Mouse (Mus musculus): Measurements from ENCODE around the gene Rin1.
A peak's percentile ranks its signal among the peaks of the same experiment; 100 is the strongest.
"Not testable (repeated sequence)": the region's sequence is repeated elsewhere in the genome, so short reads cannot be mapped to it uniquely, and the experiment has no call there.

Gene Rin1

DNA sequence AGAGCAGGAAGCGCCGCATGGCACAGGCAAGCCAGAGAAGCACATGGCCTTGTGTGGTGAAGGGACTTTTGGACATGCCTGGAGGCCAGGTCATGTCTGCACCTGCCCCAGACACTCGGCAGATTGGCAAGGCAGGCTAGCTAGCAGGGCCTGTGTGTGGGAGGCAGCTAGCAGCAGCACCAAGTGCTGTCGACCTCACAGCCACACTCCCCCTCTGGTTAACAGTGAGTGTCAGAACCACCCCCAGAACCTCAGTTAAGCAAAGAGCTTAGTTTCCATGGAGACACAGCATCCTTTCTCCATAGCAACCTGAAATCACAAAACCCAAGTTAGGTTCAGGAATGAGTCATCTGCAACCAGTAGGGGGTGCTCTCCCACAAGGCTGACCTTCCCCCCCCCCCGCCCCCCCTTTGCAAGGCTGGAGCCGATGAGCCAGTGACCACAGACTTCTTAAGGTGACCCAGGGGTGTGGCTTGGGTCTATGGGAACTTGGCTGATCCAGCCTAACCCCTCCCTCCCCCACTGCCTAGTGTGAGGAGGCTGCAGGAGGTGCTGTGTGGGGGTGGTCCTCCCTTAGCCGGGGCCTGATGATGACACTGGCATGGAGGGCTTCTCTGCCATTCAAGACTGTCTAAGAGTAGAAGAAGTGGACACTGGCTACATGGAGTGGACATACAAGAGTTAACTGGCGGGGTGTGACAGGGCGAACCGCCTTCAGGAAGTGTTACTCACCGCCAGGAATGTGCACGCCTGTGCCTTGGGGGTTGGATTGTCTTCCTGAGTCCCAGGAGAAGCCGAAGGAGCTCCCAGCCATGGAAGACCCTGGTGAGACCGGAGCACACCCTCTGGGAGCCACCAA is at the start of gene Rin1:
Gene Rin1 (plus strand): TSS at position 435 of the 859 bp plus-strand sequence.
- peak; percentile 69 for DNase-seq

DNA sequence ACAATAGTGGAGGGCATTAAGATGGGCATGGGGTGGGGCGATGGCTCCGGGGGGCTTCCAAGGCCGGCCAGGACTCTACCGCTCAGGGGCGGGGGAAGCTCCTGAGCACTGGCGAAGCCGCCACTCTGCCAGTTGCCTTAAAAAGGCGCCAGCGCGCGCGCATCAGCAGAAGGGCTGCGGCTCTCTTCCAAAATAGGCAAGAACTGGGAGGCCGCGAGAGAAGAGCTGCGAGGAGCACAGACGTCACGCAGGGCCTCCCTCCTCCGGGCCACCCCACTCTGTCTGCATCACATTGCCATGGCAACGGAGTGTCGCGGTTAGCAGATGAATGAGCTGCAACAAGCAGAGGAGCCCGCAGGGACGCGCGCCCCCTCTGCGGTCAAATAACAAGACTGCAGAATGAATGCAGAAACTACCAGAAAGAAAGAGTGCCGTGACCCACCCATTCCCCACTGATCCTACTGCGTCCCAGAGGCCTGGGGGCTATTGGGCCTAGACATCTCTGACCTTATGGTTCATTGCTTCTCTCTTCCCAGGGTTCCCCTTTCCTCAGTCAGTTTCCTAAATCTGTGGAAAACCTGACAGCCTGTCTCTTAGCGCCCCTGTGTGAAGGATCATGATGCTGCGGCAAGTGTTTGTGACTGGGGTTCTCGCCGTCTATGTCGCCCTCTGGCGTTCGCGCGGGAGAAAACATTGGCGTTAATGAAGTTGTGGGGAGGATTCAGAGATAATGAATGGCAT is 48.4 kb upstream of the Rin1 start:
- DNase-seq: peak; percentile 80

DNA sequence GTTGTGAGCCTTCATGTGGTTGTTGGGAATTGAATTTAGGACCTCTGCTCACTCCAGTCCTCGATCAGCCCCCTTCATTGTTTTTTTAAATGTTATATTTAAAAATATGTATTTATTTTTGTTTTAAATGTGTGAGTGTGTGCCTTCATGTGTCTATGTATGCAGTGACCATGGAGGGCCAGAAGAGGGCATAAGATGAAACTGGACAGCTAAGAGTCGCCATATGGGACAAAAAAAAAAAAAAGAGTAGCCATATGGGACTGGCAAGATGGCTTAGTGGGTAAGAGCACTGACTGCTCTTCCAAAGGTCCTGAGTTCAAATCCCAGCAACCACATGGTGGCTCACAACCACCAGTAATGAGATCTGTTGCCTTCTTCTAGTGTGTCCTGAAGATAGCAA is 46.6 kb upstream of the Rin1 start:
- DNase-seq: not testable (repeated sequence)

DNA sequence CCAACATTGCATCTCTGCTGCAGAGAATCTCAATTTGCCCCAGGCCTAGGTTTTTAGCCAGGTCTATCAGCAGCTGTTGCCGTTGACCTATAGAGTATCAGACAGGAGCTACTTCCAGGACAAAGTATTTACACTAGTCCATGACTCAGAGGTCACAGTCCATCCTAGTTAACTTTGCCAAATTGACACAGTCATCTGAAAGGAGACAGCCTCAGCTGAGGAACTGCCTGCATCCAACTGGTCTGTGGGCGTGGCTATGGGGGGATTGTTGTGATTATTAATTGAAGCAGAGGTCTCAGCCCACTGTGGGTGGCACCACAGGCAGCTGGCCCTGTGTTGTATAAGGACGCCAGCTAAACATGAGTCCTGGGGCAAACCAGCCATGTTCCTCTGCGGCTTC is 45.4 kb upstream of the Rin1 start:
- DNase-seq: no peak

DNA sequence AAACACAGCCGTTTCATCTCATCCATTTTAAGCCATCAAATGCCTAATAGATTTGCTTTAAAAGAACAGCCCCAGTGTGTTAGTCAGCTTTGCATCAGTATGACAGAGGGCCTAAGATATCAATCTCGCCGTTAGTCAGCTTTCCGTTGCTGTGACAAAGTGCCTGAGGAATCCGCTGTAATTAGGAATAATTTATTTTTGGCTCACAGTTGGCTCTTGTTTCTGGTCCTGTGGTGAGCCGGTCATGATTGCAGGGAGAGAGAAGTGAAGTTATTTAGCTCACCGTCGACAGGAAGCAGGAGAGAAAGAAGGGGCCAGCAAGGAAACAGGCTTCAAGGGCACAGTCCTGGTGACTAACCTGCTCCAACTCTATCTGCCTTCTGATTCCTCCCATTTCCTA is 37.1 kb upstream of the Rin1 start:
- no peak for DNase-seq

DNA sequence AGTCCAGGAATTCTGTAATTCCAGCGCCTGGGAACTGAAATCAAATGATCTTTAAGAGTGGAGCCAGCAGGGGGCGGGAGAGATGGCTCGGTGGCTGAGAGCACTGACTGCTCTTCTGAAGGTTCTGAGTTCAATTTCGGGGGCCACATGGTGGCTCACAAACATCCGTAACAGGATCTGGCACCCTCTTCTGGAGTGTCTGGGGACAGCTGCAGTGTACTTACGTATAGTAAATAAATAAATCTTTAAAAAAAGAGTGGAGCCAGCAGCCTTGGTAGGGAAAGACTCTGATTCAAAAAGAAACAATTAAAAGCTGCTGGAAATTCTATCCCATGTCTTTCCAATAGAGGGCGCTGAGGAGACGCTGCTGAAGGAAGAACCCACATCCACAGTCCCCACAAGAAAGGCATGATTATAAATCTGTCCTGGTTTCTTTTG is 35.3 kb upstream of the Rin1 start:
- peak; percentile 40 for DNase-seq

DNA sequence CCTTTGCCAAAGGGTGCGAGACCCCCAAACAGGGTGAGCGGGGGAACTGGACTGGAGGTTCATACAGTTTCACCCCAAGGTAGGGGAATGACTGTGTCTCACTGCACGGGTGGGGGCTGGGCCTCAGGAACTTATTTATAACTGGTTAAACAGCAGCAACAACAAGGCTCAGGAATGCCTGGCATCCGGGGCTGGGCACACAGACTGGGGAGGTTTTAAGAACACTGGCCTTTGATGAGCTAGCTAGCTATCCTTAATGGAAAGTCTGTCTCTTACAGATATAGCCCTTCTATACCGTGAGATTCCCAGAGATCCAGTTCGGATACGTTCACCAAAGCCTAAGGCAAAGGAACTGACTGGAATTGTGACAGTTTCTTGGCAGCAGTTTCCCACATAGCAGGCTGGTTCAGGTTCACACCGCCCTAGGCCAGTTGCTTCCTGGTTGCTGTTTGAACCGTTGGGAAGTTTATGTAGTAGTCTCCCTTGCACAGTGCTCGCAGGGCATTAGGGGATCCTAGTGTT is 34.0 kb upstream of the Rin1 start:
- peak; percentile 67 for DNase-seq

DNA sequence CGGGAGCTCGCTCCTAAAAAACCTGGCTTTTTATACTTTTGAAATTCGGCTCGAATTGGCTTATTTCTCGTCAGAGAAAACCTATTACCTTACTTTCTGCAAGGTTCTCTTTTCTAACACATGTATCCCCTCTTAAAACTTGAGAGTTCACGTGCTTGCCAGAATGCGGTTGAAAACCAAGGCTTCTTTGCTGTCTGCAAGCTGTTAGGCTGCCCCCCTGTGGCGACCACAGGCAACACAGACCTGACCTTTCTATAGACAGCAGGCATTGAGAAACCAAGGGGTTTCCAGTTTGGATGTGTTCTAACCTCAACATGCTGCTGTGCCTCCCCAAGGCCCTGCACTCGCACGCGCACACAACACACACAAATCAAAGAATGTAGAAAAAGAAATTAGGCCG is 33.5 kb upstream of the Rin1 start:
- peak; percentile 71 for DNase-seq

DNA sequence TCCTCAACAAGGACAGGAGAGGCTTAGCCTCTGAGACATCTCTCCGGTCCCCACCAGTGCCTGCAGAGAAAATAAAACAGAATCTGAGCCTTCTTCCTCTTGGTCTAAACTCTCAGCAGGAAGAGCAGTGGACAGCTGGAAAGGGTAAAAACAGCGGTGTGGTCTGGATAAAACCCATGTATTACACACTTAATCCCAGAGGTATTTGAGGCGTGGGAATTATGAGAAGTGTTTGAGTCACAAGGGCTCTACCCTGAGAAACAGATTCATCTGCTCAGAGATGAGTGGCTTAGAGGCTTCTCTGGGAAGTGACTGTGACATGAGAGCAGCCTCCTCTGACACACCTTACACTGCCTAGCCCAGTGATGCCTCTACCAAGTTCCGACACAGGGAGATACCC is 32.7 kb upstream of the Rin1 start:
- DNase-seq: no peak

DNA sequence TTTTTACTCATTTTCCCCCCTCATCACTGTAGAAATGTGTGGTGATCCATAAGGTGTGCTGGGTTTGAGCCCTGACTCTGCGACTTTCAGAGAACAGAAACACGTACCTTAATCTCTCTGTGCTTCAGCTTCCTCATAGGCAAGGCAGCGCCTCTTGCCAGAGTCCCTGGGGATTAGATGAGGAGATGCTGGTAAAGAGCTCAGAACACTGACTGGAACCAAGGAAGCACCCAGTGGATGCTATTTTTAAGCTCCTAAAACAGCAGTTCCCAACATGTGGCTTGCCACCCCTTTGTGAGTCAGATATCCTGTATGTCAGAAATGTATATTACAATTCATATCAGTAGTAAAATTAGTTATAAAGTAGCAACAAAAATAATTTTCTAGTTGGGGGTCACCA is 32.1 kb upstream of the Rin1 start:
- no peak for DNase-seq

DNA sequence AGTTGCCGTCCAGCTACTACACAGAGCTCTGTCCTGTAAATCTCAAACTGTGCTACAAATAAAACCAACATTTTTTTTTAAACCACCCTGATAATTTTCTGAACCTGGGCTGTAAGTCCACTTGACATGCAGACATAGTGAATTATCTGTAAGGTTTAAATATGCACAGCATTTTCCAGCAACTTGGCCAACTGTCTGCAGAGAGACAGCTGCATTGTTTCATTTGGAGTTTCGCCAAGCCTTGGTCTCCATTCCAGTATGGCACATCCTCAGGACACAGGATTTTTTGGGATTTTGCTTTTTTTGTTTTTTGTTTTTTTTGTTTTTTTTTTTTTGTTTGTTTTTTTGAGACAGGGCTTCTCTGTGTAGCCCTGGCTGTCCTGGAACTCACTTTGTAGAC is 28.9 kb upstream of the Rin1 start:
- DNase-seq: no peak

DNA sequence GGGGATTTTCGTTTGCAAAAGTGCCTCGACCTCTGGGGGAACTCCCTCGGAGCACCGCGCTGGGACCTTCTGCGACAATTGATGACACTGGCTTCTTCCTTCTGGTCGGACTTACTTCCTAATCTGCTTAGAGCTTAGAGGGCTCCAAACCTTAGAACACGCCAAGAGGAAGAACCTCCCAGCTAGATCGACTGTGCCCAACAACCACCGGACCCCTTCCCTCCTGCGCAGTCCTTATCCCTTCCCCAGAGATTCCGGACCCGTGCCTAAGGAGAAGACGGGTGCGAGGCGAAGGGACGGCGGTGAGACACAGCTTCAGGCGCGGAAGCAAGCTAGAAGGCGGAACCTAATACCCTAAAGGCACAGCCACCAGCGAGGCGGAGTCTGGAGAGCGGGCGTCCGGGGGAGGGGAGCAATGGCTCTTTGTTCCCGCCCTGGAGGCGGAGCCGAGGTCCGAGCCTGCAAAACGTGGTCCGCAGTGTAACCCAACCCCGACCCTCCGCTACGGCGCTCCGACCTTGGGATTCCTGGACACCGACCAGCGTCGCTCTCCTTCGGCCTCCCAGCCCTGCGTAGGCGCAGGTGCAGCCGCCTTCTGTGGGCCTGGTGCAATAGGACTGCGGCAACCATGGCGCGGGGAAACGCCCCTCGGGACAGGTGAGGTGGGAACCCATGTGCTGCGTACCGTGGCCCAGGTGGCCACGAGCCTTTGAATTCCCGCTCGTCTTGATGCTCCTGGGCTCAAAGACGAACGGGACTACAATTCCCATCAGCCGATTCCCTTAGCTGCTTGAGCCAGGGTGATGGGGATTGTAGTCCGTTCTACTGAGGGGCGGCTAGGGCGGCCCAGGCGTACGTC is 26.4 kb upstream of the Rin1 start, which contains the start of gene Slc29a2:
Gene Slc29a2 (plus strand): TSS at position 240 of the 859 bp plus-strand sequence.
- DNase-seq: peak; percentile 96

DNA sequence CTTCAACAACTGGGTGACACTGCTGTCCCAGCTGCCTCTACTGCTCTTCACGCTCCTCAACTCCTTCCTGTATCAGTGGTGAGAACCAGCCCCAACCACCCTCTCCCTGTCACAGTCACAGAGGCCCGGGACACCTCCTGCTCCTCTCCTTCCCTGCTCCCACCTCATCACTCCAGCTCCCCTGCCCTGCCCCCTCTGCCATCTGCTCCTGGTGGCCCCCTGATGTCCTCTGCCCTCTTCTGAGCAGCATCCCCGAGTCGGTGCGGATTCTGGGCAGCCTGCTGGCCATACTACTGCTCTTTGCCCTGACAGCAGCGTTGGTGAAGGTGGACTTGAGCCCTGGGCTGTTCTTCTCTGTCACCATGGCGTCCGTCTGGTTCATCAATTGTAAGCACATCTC is 24.2 kb upstream of the Rin1 start:
- DNase-seq: no peak

DNA sequence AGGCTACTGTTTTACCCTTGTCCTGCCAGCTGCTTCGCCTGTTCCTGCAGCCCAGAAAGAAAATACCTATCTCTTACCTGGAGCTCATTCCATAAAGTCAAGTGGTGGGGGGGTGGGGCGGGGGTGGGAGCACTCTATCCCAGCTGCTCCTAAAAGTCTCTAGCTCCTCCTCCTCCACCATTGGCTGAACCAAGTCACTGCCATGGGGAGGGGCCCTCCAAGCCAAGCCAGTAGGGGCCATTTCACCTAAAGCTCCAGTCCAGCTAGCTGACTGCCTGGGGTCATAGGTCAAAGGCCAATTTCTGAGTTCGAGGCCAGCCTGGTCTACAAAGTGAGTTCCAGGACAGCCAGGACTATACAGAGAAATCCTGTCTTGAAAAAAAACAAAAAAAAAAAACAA is 17.6 kb upstream of the Rin1 start:
- no peak for DNase-seq

DNA sequence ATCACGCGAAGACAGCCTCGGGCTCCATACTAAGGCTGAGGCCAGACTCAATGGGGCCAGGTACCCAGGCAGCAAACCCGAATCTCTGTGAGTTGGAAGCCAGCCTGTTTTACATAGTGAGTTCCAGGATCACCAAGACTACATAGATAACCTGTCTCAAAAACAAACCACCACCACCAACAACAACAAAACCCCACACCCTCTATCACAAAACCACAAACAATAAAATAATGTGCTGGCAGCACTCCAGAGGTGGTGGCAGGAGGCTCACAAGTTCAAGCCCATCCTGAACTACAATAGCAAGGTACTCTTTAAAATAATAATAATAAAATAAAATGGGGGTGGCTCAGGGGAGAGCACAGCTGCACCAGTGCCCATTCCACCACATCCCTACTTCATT is 13.7 kb upstream of the Rin1 start:
- DNase-seq: no peak

DNA sequence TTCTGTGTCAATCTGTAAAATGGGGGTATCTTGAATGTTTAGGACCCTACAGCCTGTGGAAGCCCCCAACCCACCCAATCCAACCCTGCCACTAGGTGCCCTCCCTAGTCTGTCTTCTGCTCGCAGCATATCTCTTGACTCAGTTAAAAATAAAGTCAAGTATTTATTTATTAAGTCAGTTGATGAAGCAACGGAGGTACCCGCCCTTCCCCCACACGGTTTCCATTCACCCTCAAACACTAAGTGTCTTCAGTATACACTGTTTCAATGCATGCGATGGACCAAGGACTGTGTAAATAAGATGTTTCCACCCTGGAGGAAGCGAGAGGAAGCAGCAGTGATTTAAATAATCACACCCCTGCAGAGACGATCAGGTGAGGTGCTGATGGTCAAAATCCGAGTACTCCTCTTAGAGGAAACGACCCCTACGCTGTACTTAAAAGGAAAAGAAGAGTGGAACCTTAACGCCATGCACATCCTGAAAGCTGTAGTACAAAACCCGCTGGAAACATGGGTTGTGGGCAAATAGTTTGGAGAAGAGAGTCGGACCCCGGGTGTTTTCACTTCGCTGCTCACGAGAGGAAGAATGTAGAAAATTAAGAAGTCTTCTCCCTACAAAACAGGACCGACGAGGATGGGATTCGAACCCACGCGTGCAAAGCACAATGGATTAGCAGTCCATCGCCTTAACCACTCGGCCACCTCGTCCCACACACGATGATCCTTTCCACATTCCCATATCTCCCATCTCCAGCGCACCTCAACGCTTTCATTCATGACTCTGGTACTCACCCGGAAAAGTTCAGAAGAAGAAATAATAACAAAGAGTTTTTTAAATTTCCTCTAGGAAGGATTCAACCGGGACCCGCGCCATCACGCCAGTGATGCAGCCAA is 12.4 kb upstream of the Rin1 start:
- peak; percentile 83 for DNase-seq

DNA sequence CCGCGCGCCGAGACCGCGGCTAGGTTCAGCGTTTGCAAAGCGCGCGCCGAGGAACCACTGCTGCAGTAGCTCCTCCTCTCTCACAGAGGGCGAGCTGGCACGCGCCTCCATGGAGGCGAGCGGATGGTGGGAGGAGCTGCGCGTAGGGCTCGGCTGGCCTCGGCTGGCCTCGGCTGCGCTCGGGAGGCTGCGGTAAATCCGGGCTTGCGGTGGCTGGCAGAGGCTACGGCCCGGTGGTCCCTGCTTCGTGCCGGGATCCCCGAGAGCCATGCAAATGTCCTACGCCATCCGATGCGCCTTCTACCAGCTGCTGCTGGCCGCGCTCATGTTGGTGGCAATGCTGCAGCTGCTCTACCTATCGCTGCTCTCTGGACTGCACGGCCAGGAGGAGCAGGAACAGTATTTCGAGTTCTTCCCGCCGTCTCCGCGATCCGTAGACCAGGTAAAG is 11.5 kb upstream of the Rin1 start, which contains the start of the genes B4gat1 and AC124502.3:
Gene B4gat1 (plus strand): TSS at position 118 of the 448 bp plus-strand sequence.
Gene AC124502.3 (plus strand): TSS at position 183 of the 448 bp plus-strand sequence.
- peak; percentile 93 for DNase-seq

DNA sequence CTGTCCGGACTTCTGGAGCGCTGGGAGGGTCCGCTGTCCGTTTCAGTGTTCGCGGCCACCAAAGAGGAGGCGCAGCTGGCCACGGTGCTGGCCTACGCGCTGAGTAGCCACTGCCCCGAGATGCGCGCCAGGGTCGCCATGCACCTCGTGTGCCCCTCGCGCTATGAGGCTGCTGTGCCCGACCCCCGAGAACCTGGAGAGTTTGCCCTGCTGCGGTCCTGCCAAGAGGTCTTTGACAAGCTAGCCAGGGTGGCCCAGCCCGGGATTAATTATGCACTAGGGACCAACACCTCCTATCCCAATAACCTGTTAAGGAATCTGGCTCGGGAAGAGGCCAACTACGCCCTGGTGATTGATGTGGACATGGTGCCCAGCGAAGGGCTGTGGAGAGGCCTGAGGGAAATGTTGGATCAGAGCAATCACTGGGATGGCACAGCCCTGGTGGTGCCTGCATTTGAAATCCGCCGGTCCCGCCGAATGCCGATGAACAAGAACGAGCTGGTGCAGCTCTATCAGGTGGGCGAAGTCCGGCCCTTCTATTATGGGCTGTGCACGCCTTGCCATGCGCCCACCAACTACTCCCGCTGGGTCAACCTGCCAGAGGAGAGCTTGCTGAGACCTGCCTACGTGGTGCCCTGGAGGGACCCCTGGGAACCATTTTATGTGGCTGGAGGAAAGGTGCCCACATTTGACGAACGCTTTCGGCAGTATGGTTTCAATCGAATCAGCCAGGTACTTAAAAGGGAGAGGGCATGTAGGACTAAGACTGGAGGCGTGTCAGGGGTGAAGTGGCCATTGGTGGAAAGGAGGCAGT is 10.8 kb upstream of the Rin1 start:
- no peak for DNase-seq

DNA sequence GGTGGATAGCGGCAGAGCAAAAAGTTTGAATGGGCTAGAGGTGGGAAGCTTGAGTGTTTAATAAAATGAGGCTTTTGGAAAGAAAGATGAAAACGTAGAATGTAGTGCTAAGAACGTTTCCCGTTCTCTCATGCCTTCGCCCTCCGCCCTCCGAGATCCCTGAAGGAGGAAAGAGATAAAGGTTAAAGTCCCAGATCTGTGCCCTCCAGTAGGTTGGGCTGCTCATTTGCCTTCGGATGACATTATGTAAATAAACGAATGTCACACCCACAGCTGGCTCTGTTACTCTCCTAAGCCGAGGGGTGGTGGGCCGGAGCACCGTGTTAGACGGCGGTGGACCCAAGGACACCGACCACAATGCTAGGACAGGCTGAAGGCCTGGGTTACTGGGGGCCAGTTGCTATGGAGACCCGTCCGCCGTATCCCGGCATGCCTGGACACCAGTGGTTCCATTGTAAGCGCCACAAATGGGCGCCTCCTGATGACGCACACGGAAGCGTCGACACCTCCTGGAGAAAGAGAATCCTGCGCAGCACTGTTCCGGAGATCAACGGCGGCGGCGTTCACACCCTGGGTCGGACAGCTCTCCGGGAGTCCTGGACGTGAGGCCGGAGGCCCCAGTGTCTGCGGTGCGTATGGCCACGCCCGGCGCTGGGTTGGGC is 9.3 kb upstream of the Rin1 start, which contains the start of gene Brms1:
Gene Brms1 (plus strand): TSS at position 493 of the 662 bp plus-strand sequence.
- DNase-seq: peak; percentile 95

DNA sequence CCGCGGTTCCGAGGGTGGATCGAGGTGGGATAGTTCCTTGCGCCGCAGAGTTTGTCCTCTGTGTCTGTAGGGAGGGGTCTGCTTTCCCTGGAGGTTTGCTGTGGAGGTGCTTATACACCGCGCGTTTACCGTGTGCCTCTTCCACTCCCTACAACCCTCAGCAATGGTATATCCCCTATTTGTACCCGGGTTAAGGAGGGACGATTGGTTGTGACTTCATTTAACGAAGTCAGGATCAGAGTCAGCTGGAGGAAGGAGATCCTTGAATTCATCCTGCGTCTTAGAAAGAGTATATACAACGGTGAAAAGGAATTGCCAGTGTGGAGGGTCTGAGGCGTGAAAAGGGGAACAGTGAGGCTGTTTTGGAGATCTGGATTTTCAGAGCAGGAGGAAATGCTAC is 8.7 kb upstream of the Rin1 start:
- no peak for DNase-seq

Measured in kidney, postnatal 14 days (tissue).